Mouse (Mus musculus) lung, adult 2 months (tissue): ENCODE data around the gene A030003K21Rik.

ENCODE experiments used
- CTCF ChIP-seq: fragments of 200-500 bp; IDR thresholded peaks from 2 replicates; pipeline ENCODE4 v1.5.1; 2011; ENCODE audit warnings: mild to moderate bottlenecking, low read length, control low read depth; ENCODE audit not compliant: insufficient read depth
- POLR2A ChIP-seq: fragments of 200-500 bp; IDR thresholded peaks from 2 replicates; pipeline ENCODE4 v1.6.1; 2011; ENCODE audit warnings: low read depth, mild to moderate bottlenecking, control low read depth, low read length, borderline replicate concordance; ENCODE audit errors: extremely low read depth

DNA sequence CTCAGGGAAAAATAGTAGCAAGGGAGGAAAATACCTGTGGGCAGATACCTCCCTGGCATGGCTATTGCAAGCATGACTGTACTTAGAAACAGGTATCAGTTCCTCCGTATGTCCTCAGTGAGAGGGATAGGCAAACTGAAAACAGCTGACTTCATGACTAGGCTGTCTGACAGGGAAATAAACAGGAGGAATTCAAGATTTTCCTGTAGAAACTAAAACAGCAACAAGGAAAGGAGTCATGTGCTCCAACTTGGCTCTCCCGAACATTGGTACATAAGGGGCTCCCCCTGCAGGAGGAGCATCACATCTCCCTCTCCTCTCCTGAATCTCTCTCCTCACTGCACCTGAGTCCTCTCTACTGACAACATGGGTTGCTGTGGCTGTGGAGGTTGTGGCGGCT, 30.2 kb downstream of the A030003K21Rik start, which contains the start of gene A030005L19Rik:
- TF ChIP-seq CTCF = peak; percentile 22; the same call in 1 of the 2 replicates
- no peak for TF ChIP-seq POLR2A
